Comparison of ENCODE assay signal across 24 mouse cellular contexts in the genomic region with DNA sequence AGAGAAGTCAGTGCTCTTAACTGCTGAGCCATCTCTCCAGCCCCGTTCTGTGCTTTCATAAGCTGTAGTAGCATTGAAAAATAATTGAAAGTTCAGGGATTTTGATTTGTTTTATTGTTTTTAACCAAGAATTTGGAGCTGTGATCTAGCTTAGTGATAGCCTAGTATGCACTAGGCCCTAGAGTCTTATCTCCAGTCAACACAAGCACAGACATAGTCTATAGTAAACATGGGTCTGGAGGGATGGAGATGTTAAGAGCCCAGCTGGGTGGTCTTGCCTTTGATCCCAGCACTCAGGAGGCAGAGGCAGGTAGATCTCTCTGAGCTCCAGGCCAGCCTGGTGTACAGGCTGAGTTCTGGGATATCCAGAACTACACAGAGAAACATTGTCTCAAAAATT. TPM values are rescaled to one million over a fixed set of nuclear protein-coding genes. Genes with fewer than 3 reads are reported as not detected.
DNase-seq lines count a peak whose midpoint lies in the region; ATAC-seq and TF ChIP-seq lines count a peak whose summit lies in the region.
"Had no signal": no experiment of that assay in that cellular context is flagged by ENCODE, and none has a peak within 500 bp of the region (broad histone marks: within the 10 kb centered on the region; RNA-seq: fewer than 3 reads in every experiment).

No protein-coding gene starts in this region.

- H3K27me3 ChIP-seq in liver, embryonic 11.5 days (replicated peaks; ENCODE audit: control insufficient read depth, insufficient read depth, low read length), result no peaks in the 10 kb centered on the region
- no peaks in the 10 kb centered on the region for H3K27me3 ChIP-seq in liver, postnatal 0 days (ENCODE audit: insufficient read depth, low read length)
- H3K27me3 ChIP-seq in liver, embryonic 14.5 days (ENCODE audit: control insufficient read depth, insufficient read depth, low read length), result no peaks in the 10 kb centered on the region
- H3K27me3 ChIP-seq in forebrain, embryonic 13.5 days, result no peaks in the 10 kb centered on the region
- H3K27me3 ChIP-seq: embryonic facial prominence, embryonic 12.5 days; embryonic facial prominence, embryonic 15.5 days; forebrain, embryonic 15.5 days; heart, embryonic 12.5 days; heart, embryonic 15.5 days; hindbrain, embryonic 13.5 days; Patski had no signal

- ATAC-seq in liver, embryonic 11.5 days (replicated peaks; ENCODE audit: low FRiP score), result peak; percentile 75
- no peak for ATAC-seq in liver, postnatal 0 days
- peak; percentile 61 for ATAC-seq in liver, embryonic 14.5 days (ENCODE audit: insufficient read depth)
- 0 out of 2 replicates have a peak, but pooled peaks have one; percentile 44 for ATAC-seq in megakaryocyte progenitor cell, adult 5-6 weeks (replicated peaks; ENCODE audit: poor library complexity)
- no peak for ATAC-seq in forebrain, embryonic 13.5 days
- ATAC-seq: forebrain, embryonic 15.5 days; hindbrain, embryonic 16.5 days; Patski had no signal

- peaks cover 6% of the 10 kb centered on the region for H3K4me1 ChIP-seq in liver, embryonic 11.5 days (replicated peaks; ENCODE audit: control insufficient read depth, insufficient read depth, low read length)
- H3K4me1 ChIP-seq in liver, postnatal 0 days (ENCODE audit: insufficient read depth), result peaks cover 11% of the 10 kb centered on the region
- H3K4me1 ChIP-seq in liver, embryonic 14.5 days (replicated peaks; ENCODE audit: control insufficient read depth in 2 of 2, insufficient read depth in 2 of 2, low read length in 1 of 2), result peaks cover 0 to 4% of the 10 kb centered on the region in 2 experiments; a peak in 3 of 4 replicates
- H3K4me1 ChIP-seq in forebrain, embryonic 13.5 days, result peaks cover 49% of the 10 kb centered on the region

- no peak overlapping the region for H3K9ac ChIP-seq in liver, embryonic 11.5 days (ENCODE audit: low read depth, low read length)
- no peak overlapping the region for H3K9ac ChIP-seq in liver, postnatal 0 days (replicated peaks)
- H3K9ac ChIP-seq in liver, embryonic 14.5 days (replicated peaks), result no peak overlapping the region
- H3K9ac ChIP-seq in forebrain, embryonic 13.5 days, result no peak overlapping the region
- H3K9ac ChIP-seq: embryonic facial prominence, embryonic 12.5 days; embryonic facial prominence, embryonic 15.5 days; forebrain, embryonic 15.5 days; heart, embryonic 12.5 days; heart, embryonic 15.5 days; hindbrain, embryonic 13.5 days had no signal

- no peak overlapping the region for H3K27ac ChIP-seq in liver, embryonic 11.5 days (ENCODE audit: low read depth, low read length)
- H3K27ac ChIP-seq in liver, postnatal 0 days (ENCODE audit: low read depth), result no peak overlapping the region
- no peak overlapping the region for H3K27ac ChIP-seq in liver, embryonic 14.5 days
- no peak overlapping the region for H3K27ac ChIP-seq in forebrain, embryonic 13.5 days
- H3K27ac ChIP-seq: embryonic facial prominence, embryonic 12.5 days; embryonic facial prominence, embryonic 15.5 days; forebrain, embryonic 15.5 days; heart, embryonic 15.5 days; hindbrain, embryonic 10.5 days; hindbrain, embryonic 13.5 days had no signal

- DNase-seq in liver, embryonic 11.5 days (ENCODE audit: low spot score), result no peak
- DNase-seq in liver, postnatal 0 days, result no peak
- DNase-seq in liver, embryonic 14.5 days (ENCODE audit: low read depth in 3 of 3, low spot score in 3 of 3), result no peak
- no peak for DNase-seq in ovary, postnatal 10 days (ENCODE audit: low spot score)
- DNase-seq: adrenal gland, postnatal 10 days; adrenal gland, postnatal 36 days; cerebellum, adult 18-20 months; cerebellum, adult 9-10 months; cerebellum, postnatal 25 days; gastrocnemius, postnatal 25 days; heart, adult 18-20 months; heart, postnatal 10 days; heart, postnatal 36 days had no signal

- no peak overlapping the region for H3K4me2 ChIP-seq in liver, embryonic 11.5 days
- no peak overlapping the region for H3K4me2 ChIP-seq in liver, postnatal 0 days (ENCODE audit: low read depth, low read length)
- H3K4me2 ChIP-seq in liver, embryonic 14.5 days (ENCODE audit: low read depth), result no peak overlapping the region
- no peak overlapping the region for H3K4me2 ChIP-seq in forebrain, embryonic 13.5 days
- H3K4me2 ChIP-seq: embryonic facial prominence, embryonic 12.5 days; embryonic facial prominence, embryonic 15.5 days; forebrain, embryonic 15.5 days; heart, embryonic 12.5 days; heart, embryonic 15.5 days; hindbrain, embryonic 13.5 days had no signal

- no peak overlapping the region for H3K4me3 ChIP-seq in liver, embryonic 11.5 days (ENCODE audit: low read depth, low read length)
- no peak overlapping the region for H3K4me3 ChIP-seq in liver, postnatal 0 days (ENCODE audit: low read depth, low read length)
- H3K4me3 ChIP-seq in liver, embryonic 14.5 days (ENCODE audit: insufficient read depth in 1 of 2, low read depth in 2 of 2, low read length in 2 of 2), result no peak overlapping the region
- H3K4me3 ChIP-seq in forebrain, embryonic 13.5 days, result no peak overlapping the region
- H3K4me3 ChIP-seq: embryonic facial prominence, embryonic 12.5 days; embryonic facial prominence, embryonic 15.5 days; forebrain, embryonic 15.5 days; heart, embryonic 12.5 days; heart, embryonic 15.5 days; hindbrain, embryonic 10.5 days; hindbrain, embryonic 13.5 days had no signal

- no peaks in the 10 kb centered on the region for H3K9me3 ChIP-seq in liver, embryonic 11.5 days (ENCODE audit: control insufficient read depth, low read length)
- no peaks in the 10 kb centered on the region for H3K9me3 ChIP-seq in liver, postnatal 0 days (ENCODE audit: low read length)
- no peaks in the 10 kb centered on the region for H3K9me3 ChIP-seq in liver, embryonic 14.5 days (ENCODE audit: control insufficient read depth, low read length)
- H3K9me3 ChIP-seq in forebrain, embryonic 13.5 days (replicated peaks), result no peaks in the 10 kb centered on the region
- H3K9me3 ChIP-seq: embryonic facial prominence, embryonic 12.5 days; embryonic facial prominence, embryonic 15.5 days; forebrain, embryonic 15.5 days; heart, embryonic 12.5 days; heart, embryonic 15.5 days; hindbrain, embryonic 10.5 days; hindbrain, embryonic 13.5 days had no signal

- H3K36me3 ChIP-seq in liver, embryonic 11.5 days (ENCODE audit: control insufficient read depth, insufficient read depth, low read length), result peaks cover 2% of the 10 kb centered on the region; the same call in 1 of the 2 replicates
- H3K36me3 ChIP-seq in liver, postnatal 0 days (replicated peaks; ENCODE audit: insufficient read depth, low read length), result no peaks in the 10 kb centered on the region
- no peaks in the 10 kb centered on the region for H3K36me3 ChIP-seq in liver, embryonic 14.5 days (replicated peaks; ENCODE audit: control insufficient read depth, insufficient read depth, low read depth)
- peaks cover 4% of the 10 kb centered on the region; the same call in 1 of the 2 replicates for H3K36me3 ChIP-seq in forebrain, embryonic 13.5 days (ENCODE audit: poor library complexity, severe bottlenecking)
- H3K36me3 ChIP-seq: forebrain, embryonic 15.5 days; heart, embryonic 15.5 days; hindbrain, embryonic 13.5 days had no signal

- no peak for TF ChIP-seq CTCF in liver, postnatal 0 days (IDR thresholded peaks at IDR 0.05; ENCODE audit: low read depth)
- no peak; the same call in 1 of the 2 replicates for TF ChIP-seq CTCF in liver, embryonic 14.5 days (IDR thresholded peaks at IDR 0.05; ENCODE audit: low read depth)

- WGBS in liver, embryonic 11.5 days, result 88% methylated on average over 1 of the region's 1 CpGs
- 82% methylated on average over 1 of the region's 1 CpGs for WGBS in liver, postnatal 0 days (ENCODE audit: insufficient replicate concordance)
- WGBS in liver, embryonic 14.5 days (ENCODE audit: insufficient replicate concordance), result 73% methylated on average over 1 of the region's 1 CpGs
- 97% methylated on average over 1 of the region's 1 CpGs for WGBS in forebrain, embryonic 13.5 days

- TF ChIP-seq EP300 in liver, postnatal 0 days (IDR thresholded peaks at IDR 0.05; ENCODE audit: low read depth), result no peak
- no peak for TF ChIP-seq EP300 in liver, embryonic 14.5 days (IDR thresholded peaks at IDR 0.05; ENCODE audit: low read depth)

RNA-seq across cellular contexts. Expression of a gene that starts 6.7 kb away (rescaled TPM):
- 86.1 and 86.6 TPM in 2 replicates for polyA plus RNA-seq in liver, embryonic 11.5 days (2014; fragmentation: Nextera tagmentation; extraction: Ambion mirVana)
- polyA plus RNA-seq in liver, postnatal 0 days (2015; fragmentation: Nextera tagmentation; extraction: Ambion mirVana), result 12.8 and 14.3 TPM in 2 replicates
- polyA plus RNA-seq in liver, embryonic 14.5 days (2012; rRNA removed), result 17.0 and 20.6 TPM in 2 replicates
- polyA plus RNA-seq in liver, embryonic 14.5 days (2014; fragmentation: Nextera tagmentation; extraction: Ambion mirVana), result 17.7 and 22.6 TPM in 2 replicates
- total RNA-seq in megakaryocyte progenitor cell, adult 5-6 weeks (2015), result 58.8 and 63.2 TPM in 2 replicates
- 64.0 and 71.1 TPM in 2 replicates for total RNA-seq in megakaryocyte progenitor cell, adult 5-6 weeks (2017)
- polyA plus RNA-seq in forebrain, embryonic 13.5 days (2015; fragmentation: Nextera tagmentation; extraction: Ambion mirVana), result 159 and 174 TPM in 2 replicates

RNA-seq across cellular contexts. Expression of a gene that starts 30.0 kb away (rescaled TPM):
- polyA plus RNA-seq in liver, embryonic 11.5 days (2014; fragmentation: Nextera tagmentation; extraction: Ambion mirVana), result 15.5 and 16.5 TPM in 2 replicates
- polyA plus RNA-seq in liver, postnatal 0 days (2015; fragmentation: Nextera tagmentation; extraction: Ambion mirVana), result 7.8 and 8.5 TPM in 2 replicates
- polyA plus RNA-seq in liver, embryonic 14.5 days (2012; rRNA removed), result 6.1 and 6.6 TPM in 2 replicates
- polyA plus RNA-seq in liver, embryonic 14.5 days (2014; fragmentation: Nextera tagmentation; extraction: Ambion mirVana), result 7.7 and 9.0 TPM in 2 replicates
- total RNA-seq in megakaryocyte progenitor cell, adult 5-6 weeks (2015), result 5.3 and 6.6 TPM in 2 replicates
- total RNA-seq in megakaryocyte progenitor cell, adult 5-6 weeks (2017), result 15.5 and 19.0 TPM in 2 replicates
- polyA plus RNA-seq in forebrain, embryonic 13.5 days (2015; fragmentation: Nextera tagmentation; extraction: Ambion mirVana), result 20.6 and 23.0 TPM in 2 replicates

RNA-seq across cellular contexts. Expression of a gene that starts 30.2 kb away (rescaled TPM):
- polyA plus RNA-seq in liver, embryonic 11.5 days (2014; fragmentation: Nextera tagmentation; extraction: Ambion mirVana), result 35.2 and 41.5 TPM in 2 replicates
- polyA plus RNA-seq in liver, postnatal 0 days (2015; fragmentation: Nextera tagmentation; extraction: Ambion mirVana), result 12.5 and 13.0 TPM in 2 replicates
- polyA plus RNA-seq in liver, embryonic 14.5 days (2012; rRNA removed), result 14.6 and 15.3 TPM in 2 replicates
- 17.0 and 21.9 TPM in 2 replicates for polyA plus RNA-seq in liver, embryonic 14.5 days (2014; fragmentation: Nextera tagmentation; extraction: Ambion mirVana)
- total RNA-seq in megakaryocyte progenitor cell, adult 5-6 weeks (2015), result 43.8 and 44.9 TPM in 2 replicates
- 52.1 and 63.7 TPM in 2 replicates for total RNA-seq in megakaryocyte progenitor cell, adult 5-6 weeks (2017)
- 44.3 and 46.7 TPM in 2 replicates for polyA plus RNA-seq in forebrain, embryonic 13.5 days (2015; fragmentation: Nextera tagmentation; extraction: Ambion mirVana)

Comparison
In these comparisons a context has a peak if more than half of its experiments do, and no peak if none do; other contexts are left out.
1. ATAC-seq: peak in liver, embryonic 11.5 days (single experiment), liver, embryonic 14.5 days (single experiment) and megakaryocyte progenitor cell, adult 5-6 weeks (single experiment); none in liver, postnatal 0 days (single experiment) and forebrain, embryonic 13.5 days (single experiment).